Mouse (Mus musculus) kidney, postnatal 14 days (tissue): ENCODE measurements around the gene Spc24.
"Not testable (repeated sequence)": the region's sequence is repeated elsewhere in the genome, so short reads cannot be mapped to it uniquely, and the experiment has no call there.

Experiments used
- DNase-seq: peaks from one replicate; pipeline ENCODE4 v3.0.0; 2022; ENCODE audit warnings: mixed read lengths

Spc24 gene

GRCm38 (mm10) chr9:21781657-21782468 is 21.8 kb upstream of the Spc24 start:
- DNase-seq = no peak

DNA sequence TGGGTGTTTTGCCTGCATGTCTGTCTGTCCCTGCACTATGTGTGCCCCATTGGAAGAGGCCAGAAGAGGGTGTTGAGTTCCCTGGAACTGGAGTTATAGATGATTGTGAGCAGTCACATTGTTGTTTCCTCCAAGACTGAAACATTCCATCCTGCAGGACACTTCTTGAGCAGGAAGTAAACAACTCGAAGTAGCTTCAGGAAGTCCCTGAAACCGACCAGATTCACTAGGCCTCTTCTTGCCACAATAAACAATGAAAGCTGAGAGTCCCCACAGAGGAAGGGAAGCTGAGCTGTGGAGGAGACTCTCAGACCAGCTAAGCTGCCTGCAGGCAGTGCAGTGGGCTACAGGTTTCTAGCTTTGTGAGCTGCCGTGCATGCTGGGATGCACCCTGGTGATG is 17.6 kb upstream of the Spc24 start:
- no peak for DNase-seq

DNA sequence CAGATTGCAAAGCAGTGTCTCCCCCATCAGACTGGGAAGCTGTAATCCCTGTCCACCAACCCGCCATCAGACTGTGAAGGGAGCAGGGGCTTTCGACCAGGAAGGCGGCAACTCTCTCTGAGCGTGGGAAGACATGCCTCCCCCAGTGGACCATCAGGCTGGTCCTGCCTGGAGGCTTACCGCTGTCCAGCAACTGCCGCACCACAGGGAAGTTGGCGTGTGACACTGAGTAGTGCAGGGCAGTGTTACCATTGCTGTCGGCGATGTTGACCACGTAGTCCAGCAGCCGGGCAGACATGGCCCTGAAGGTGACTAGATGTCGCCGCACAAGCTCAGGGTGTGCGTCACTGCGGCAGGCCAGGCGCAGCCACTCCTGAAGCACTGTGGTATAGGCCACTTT is 14.2 kb upstream of the Spc24 start:
- no peak for DNase-seq

GRCm38 (mm10) chr9:21773396-21773795 is 13.3 kb upstream of the Spc24 start:
- not testable (repeated sequence) for DNase-seq

DNA sequence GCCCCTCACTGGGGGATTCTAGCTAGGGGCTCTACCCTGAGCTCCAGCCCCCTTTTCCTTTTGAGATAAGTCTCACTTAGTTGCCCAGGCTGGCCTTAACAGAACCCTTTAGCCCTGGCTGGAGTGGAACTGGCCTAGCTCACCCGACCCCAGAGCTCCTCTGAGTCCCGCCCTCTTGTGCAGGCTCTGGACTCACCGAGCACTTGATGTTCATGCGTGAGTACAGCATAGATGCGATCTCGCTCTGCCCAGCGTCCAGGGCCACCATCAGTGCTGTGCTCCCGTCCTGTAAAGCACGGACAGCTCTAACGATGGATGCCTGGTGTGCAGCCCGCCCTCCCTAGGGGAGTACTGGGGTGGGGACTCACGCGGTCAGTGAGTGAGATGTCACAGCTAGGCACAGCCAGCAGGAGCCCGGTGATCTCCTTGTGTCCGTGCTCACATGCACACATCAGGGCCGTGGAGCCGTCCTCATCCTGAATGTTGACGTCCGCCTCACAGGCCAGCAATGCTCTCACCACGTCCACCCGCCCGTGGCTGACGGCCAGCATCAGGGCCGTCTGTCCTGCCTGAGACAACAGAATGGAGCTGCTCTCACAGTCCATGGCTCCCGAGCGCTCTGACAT is 9.6 kb upstream of the Spc24 start:
- peak; percentile 24 for DNase-seq

GRCm38 (mm10) chr9:21768511-21769411 is 8.7 kb upstream of the Spc24 start:
- peak; percentile 41 for DNase-seq

DNA sequence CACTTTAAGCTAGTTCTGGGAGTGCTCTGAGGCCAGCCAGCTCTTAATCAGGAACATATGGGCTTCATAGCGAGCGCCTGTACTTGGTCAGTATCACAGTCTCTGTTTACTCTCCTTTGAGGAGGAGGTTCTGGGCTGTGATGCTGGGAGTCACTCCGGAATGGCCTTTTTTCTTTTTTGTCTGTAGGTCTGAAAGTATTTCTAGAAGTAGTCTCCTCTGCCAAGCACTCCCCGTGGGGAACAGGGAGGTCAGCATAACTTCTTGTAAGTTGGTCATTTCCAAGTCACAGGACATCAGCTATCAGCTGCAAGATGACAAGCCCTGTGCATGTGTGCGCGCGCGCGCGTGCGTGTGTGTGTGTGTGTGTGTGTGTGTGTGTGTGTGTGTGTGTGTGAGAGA is 7.8 kb upstream of the Spc24 start:
- peak; percentile 63 for DNase-seq

- DNase-seq = no peak
Observed at GRCm38 (mm10) chr9:21764084-21764999, 4.2 kb upstream of the Spc24 start.

- no peak for DNase-seq
Observed at GRCm38 (mm10) chr9:21762135-21762534, 2.0 kb upstream of the Spc24 start.

- DNase-seq = no peak
Observed at GRCm38 (mm10) chr9:21759718-21760117, 385 bp downstream of the Spc24 start.

DNA sequence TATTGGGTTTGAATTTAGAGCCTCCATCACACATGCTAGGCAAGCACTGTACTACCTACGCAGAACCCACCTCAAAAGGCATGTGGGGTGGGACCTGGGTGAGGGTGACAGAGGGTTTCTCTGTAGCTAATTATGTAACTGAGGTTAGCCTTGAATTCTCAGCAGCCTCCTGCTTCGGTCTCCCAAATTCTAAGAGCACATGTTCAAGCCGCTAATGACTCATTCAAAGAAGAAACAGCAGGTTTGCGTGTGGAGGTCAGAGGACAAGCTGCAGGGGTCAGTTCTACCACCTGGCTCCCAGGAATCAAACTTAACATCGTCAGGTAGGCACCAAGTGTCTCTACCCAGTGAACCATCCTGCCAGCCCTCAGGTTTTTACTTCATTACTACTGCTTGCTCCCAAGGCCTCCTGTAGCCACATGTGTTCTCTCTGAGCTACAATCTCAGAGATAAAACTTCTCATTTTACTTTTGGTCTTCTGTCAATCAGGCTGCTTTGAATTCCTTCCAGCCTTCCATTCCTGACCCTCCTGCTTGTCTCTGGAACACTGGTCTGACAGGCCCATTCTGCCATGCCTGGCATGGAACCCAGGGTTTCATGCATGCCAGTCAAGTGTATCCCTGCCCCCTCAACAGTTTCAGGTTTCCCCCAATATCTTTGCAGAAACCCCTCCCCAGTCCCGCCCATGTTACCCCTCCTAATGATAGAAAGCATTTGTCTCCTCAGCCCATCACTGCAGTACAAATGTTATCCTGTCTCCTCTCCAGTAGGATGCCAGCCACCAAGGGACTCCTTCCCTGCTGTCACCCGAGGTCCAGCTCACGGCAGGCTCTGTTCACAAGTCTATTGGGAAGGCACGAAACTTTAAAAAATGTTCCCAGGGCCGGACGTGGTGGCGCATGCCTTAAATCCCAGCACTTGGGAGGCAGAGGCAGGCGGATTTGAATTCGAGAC is 1.2 kb downstream of the Spc24 start:
- no peak for DNase-seq

GRCm38 (mm10) chr9:21754516-21755321 is 5.4 kb downstream of the Spc24 start:
- peak; percentile 51 for DNase-seq

DNA sequence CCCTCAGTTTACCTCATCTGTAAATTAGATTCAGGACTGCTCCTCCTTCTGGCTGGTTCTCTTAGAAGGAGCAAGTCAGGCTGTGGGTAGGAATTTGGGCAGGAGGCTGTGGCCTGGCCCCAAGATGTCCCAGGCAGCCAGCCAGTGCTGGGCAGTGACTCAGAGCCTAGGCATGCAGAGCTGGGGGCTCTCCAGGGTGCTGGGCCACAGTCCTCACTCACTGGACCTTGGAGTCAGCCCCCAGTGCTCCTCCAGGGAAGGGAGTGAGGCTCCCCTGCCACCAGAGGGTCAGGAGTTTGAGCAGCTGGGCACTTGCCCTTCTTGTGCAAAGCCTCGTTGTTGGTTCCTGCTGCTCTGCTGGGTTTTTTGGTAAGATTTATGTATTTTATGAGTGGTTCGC is 6.1 kb downstream of the Spc24 start:
- DNase-seq = peak; percentile 83

DNA sequence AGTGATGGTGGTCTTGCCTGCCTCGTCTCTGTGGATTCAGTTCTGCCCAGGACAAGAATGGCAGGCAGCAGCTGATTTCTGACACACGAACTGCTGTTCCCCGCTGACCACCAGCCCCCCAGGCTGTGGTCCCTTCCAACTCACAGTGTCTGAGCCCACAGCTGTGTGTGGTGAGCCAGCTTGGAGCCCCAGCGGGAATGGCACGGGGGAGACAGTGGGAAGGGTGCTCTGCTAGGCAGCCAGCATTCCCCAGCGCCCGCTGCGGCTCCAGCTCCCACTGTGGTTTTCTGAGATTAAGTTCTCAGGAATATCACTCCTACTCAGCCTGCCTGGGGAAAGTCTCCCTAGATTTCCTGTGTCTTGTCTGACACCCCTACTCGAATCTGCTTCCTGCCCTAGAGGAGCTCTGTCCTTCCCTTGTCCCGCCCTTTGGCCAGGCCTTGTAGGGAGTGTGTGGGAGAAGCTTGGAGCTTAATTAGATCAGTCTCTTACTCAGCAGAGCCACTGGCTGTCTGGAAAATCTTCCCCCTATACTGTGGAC is 7.8 kb downstream of the Spc24 start:
- DNase-seq = peak; percentile 79

DNA sequence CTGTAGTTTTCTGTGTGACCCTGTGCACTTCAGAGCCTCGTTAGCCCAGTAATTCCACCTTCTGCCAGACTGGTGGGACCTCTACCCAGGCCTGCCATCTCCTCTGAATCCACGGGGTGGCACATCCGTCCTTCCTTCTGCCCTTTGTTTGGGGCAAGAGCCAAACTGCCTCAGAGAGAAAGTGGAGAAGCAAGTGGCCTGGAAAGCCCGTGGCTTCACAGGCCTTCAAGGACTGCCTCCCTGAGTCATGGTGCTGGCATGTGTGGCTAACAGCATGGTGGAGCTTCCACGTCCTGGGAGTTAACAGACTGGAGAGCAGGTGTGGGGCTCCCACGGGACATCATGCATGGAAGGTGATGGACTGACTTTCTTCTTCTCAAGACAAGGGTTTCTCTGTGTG is 8.8 kb downstream of the Spc24 start:
- no peak for DNase-seq

DNA sequence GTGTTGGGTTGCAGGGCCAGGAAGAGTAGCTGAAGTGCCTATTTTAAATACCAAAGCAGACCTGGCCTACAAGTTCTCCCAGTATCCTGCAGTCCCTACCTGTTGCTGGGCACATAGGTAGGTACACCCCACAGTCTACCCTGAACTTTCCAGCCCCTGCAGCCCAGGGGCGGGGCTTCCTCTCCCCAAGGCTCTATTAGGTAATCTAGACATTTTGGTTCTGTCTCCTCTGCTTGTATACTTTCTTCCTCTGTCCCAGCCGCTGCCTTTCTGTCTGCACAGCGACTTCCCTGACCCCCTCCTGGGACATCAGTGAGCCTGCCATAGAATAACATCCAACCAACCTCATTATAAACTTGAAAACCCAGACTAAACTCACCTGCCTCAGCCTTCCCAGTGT is 9.7 kb downstream of the Spc24 start:
- no peak for DNase-seq

- no peak for DNase-seq
Observed at GRCm38 (mm10) chr9:21749382-21750118, 10.6 kb downstream of the Spc24 start.

DNA sequence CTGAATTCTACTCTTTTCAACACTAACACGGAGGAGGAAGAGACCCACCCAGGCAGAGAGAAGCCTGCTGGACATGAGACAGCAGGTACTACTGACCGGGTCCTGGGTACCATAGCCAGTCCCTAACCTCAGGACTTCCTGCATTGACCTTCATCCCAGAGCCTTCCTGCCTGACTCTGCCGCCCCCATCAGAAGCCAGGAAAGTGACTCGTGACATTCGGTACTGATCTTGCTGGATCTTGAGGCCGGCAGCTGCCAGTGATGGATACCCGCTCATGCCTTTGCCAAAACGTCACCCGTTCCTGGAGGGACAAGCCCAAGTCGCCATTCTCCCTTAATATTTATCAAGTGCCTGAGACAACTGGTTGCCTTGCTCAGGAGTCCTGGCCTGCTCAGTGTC is 11.6 kb downstream of the Spc24 start:
- no peak for DNase-seq

DNA sequence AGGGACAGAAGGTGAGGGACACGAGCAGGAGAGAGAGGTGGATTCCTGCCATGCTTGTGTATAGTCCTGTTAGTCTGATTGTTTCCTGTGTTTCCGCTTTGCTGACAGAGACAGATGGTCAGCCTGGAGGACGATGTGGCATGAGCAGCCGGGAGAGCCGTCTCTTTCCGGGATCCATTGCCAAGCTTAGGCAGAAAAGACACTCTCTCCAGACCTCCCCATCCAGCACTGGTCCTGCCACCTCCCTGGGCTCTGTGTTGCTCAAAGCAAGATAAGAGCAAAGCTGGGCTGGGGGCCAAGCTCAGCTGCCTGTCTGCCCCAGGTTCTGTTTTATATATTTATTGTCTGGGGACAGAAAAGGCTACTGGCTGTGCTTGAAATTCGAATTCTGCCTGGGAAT is 12.1 kb downstream of the Spc24 start:
- DNase-seq = peak; percentile 81
